Mouse (Mus musculus): ENCODE measurements at regions not wholly inside any gene's neighbourhood (a gene's known extent, or its start where the extent isn't known, plus 50 kb on each side); places are given as distances from the start of the nearest gene placed in this dataset.

- in situ Hi-C loops (cut with MboI, MseI) = no loop called here
Observed at GRCm38 (mm10) chr1:34642304-34642893, 62.9 kb downstream of the Amer3 start.

GRCm38 (mm10) chr1:34653963-34654644 lies 74.6 kb downstream of the Amer3 start:
- in situ Hi-C loops (cut with MboI, MseI) = no loop called here

- in situ Hi-C loops (cut with MboI, MseI) = no loop called here
Observed at GRCm38 (mm10) chr1:34657481-34657880, 78.0 kb downstream of the Amer3 start.

- in situ Hi-C loops (cut with MboI, MseI) = no loop called here
Observed at GRCm38 (mm10) chr1:34663875-34664547, 84.6 kb downstream of the Amer3 start.

GRCm38 (mm10) chr1:34664816-34665511 lies 85.5 kb downstream of the Amer3 start:
- in situ Hi-C loops (cut with MboI, MseI) = no loop called here

GRCm38 (mm10) chr1:34665512-34665854 lies 86.0 kb downstream of the Amer3 start:
- in situ Hi-C loops (cut with MboI, MseI) = no loop called here

GRCm38 (mm10) chr1:34666226-34666662 lies 86.8 kb downstream of the Amer3 start:
- in situ Hi-C loops (cut with MboI, MseI) = no loop called here

GRCm38 (mm10) chr1:34677105-34677741 lies 97.8 kb downstream of the Amer3 start:
- in situ Hi-C loops (cut with MboI, MseI) = no loop called here

GRCm38 (mm10) chr1:34677832-34678733 lies 98.6 kb downstream of the Amer3 start:
- in situ Hi-C loops (cut with MboI, MseI) = no loop called here

- in situ Hi-C loops (cut with MboI, MseI) = no loop called here
Observed at GRCm38 (mm10) chr1:34678734-34679068, 99.2 kb downstream of the Amer3 start.

GRCm38 (mm10) chr1:34686539-34686938 lies 107.1 kb downstream of the Amer3 start:
- in situ Hi-C loops (cut with MboI, MseI) = no loop called here

- in situ Hi-C loops (cut with MboI, MseI) = no loop called here
Observed at GRCm38 (mm10) chr1:34696533-34696932, 117.1 kb downstream of the Amer3 start.

GRCm38 (mm10) chr1:34700237-34701030 lies 121.0 kb downstream of the Amer3 start:
- in situ Hi-C loops (cut with MboI, MseI) = loop anchor here (10.0 kb wide), 1 partner anchor 1056 kb away; no protein-coding TSS in a partner anchor

GRCm38 (mm10) chr1:34701436-34701835 lies 122.0 kb downstream of the Amer3 start:
- in situ Hi-C loops (cut with MboI, MseI) = loop anchor here (10.0 kb wide), 1 partner anchor 1057 kb away; no protein-coding TSS in a partner anchor

GRCm38 (mm10) chr1:34709089-34709488 lies 129.6 kb downstream of the Amer3 start:
- in situ Hi-C loops (cut with MboI, MseI) = loop anchor here (10.0 kb wide), 1 partner anchor 1064 kb away; no protein-coding TSS in a partner anchor

- in situ Hi-C loops (cut with MboI, MseI) = no loop called here
Observed at GRCm38 (mm10) chr1:34722674-34723073, 120.2 kb downstream of the Fam168b start.

GRCm38 (mm10) chr1:34732156-34732555 lies 110.7 kb downstream of the Fam168b start:
- in situ Hi-C loops (cut with MboI, MseI) = loop anchor here (5.0 kb wide), 1 partner anchor 160 kb away; no protein-coding TSS in a partner anchor

GRCm38 (mm10) chr1:34733026-34733913 lies 109.6 kb downstream of the Fam168b start:
- in situ Hi-C loops (cut with MboI, MseI) = loop anchor here (5.0 kb wide), 1 partner anchor 159 kb away; no protein-coding TSS in a partner anchor

All from T-helper 1 cell (primary cell).